Mouse (Mus musculus): ENCODE measurements around the gene Psd. TPM values are rescaled to one million over a fixed set of nuclear protein-coding genes. Genes with fewer than 3 reads are reported as not detected.

The Psd gene
- polyA plus RNA-seq (2015; fragmentation: Nextera tagmentation; extraction: Ambion mirVana), result 129 and 146 TPM in 2 replicates

DNA sequence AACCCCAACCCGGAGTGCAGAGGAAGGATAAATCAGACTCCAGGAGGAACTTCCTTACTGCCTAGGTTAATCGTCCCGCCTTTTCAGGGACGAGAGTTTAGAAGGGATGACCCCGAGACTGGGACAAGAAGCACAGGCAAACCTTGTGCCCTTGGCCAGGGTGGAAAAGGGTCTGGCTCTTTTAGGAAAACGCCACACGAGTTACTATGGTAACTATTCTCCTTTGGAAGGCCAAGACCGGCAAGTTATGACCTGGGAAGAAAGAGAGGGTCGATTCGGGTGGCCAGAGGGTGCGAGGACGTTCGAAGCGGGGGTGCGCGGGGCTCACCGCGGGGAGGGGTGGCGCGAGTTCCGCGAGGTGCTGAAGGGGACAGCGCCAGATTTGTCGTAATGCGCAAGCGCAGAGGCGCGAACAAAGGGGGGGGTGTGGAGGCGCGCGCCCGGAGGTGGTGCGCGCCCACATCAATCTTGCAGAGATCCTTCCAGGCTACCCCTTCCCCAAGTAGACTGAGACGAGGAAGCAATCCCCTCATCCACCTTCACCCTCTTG is at the start of gene Psd:
Gene Psd, minus strand, starts transcription at position 401 of the 550 bp plus-strand sequence.
- Histone ChIP-seq H3K27me3 (ENCODE audit: control insufficient read depth, insufficient read depth, low read depth, low read length) (no peaks in the 10 kb centered on the region), H3K4me2 (ENCODE audit: low read length) (peak within 1 kb of the TSS; percentile 98), H3K4me3 (ENCODE audit: low read depth, low read length) (peak within 1 kb of the TSS; percentile 75), H3K9ac (ENCODE audit: low read depth, low read length) (peak within 1 kb of the TSS; percentile 85), H3K27ac (ENCODE audit: low read length) (peak within 1 kb of the TSS; percentile 98), H3K4me1 (ENCODE audit: control insufficient read depth, insufficient read depth, low read length) (peaks cover 57% of the 10 kb centered on the region), H3K36me3 (ENCODE audit: control insufficient read depth, insufficient read depth, low read length) (peaks cover 10% of the 10 kb centered on the region), H3K9me3 (replicated peaks; ENCODE audit: control insufficient read depth, low read length, poor library complexity, severe bottlenecking) (no peaks in the 10 kb centered on the region)
- WGBS, result under 1% methylated on average over 34 of the region's 35 CpGs
- no peak for ATAC-seq

GRCm38 (mm10) chr19:46375891-46376290 is 48.9 kb upstream of the Psd start:
- ATAC-seq, result no peak
- Histone ChIP-seq H3K9me3 (replicated peaks; ENCODE audit: control insufficient read depth, low read length, poor library complexity, severe bottlenecking) (no peaks in the 10 kb centered on the region), H3K4me2 (ENCODE audit: low read length) (no peak overlapping the region), H3K27ac (ENCODE audit: low read length) (no peak overlapping the region), H3K4me3 (ENCODE audit: low read depth, low read length) (no peak overlapping the region), H3K9ac (ENCODE audit: low read depth, low read length) (no peak overlapping the region), H3K4me1 (ENCODE audit: control insufficient read depth, insufficient read depth, low read length) (no peaks in the 10 kb centered on the region), H3K27me3 (ENCODE audit: control insufficient read depth, insufficient read depth, low read depth, low read length) (no peaks in the 10 kb centered on the region), H3K36me3 (ENCODE audit: control insufficient read depth, insufficient read depth, low read length) (peaks cover 40% of the 10 kb centered on the region)
- 63% methylated on average over 4 of the region's 4 CpGs for WGBS

- ATAC-seq, result no peak; the same call in 1 of the 2 replicates
Observed at GRCm38 (mm10) chr19:46375489-46375888, 48.5 kb upstream of the Psd start.

GRCm38 (mm10) chr19:46374477-46375088 is 47.6 kb upstream of the Psd start:
- 0 out of 2 replicates have a peak, but pooled peaks have one; percentile 32 for ATAC-seq
- no peaks in the 10 kb centered on the region for H3K9me3 ChIP-seq (replicated peaks; ENCODE audit: control insufficient read depth, low read length, poor library complexity, severe bottlenecking)
- H3K27me3 ChIP-seq (ENCODE audit: control insufficient read depth, insufficient read depth, low read depth, low read length), result no peaks in the 10 kb centered on the region
- peaks cover 27% of the 10 kb centered on the region for H3K36me3 ChIP-seq (ENCODE audit: control insufficient read depth, insufficient read depth, low read length)
- peak overlapping the region; percentile 56; the same call in 1 of the 2 replicates for H3K27ac ChIP-seq (ENCODE audit: low read length)
- no peak overlapping the region for H3K4me2 ChIP-seq (ENCODE audit: low read length)
- H3K9ac ChIP-seq (ENCODE audit: low read depth, low read length), result no peak overlapping the region
- no peaks in the 10 kb centered on the region for H3K4me1 ChIP-seq (ENCODE audit: control insufficient read depth, insufficient read depth, low read length)
- no peak overlapping the region for H3K4me3 ChIP-seq (ENCODE audit: low read depth, low read length)
- WGBS, result 46% methylated on average over 21 of the region's 21 CpGs

More at GRCm38 (mm10) chr19:46375489-46375888, 48.5 kb upstream of the Psd start:
- Histone ChIP-seq H3K4me3 (ENCODE audit: low read depth, low read length) (no peak overlapping the region), H3K36me3 (ENCODE audit: control insufficient read depth, insufficient read depth, low read length) (peaks cover 36% of the 10 kb centered on the region), H3K4me2 (ENCODE audit: low read length) (no peak overlapping the region), H3K27ac (ENCODE audit: low read length) (no peak overlapping the region; the same call in 1 of the 2 replicates), H3K9me3 (replicated peaks; ENCODE audit: control insufficient read depth, low read length, poor library complexity, severe bottlenecking) (no peaks in the 10 kb centered on the region), H3K9ac (ENCODE audit: low read depth, low read length) (no peak overlapping the region), H3K27me3 (ENCODE audit: control insufficient read depth, insufficient read depth, low read depth, low read length) (no peaks in the 10 kb centered on the region), H3K4me1 (ENCODE audit: control insufficient read depth, insufficient read depth, low read length) (no peaks in the 10 kb centered on the region)
- WGBS, result 50% methylated on average over 5 of the region's 5 CpGs

- no peaks in the 10 kb centered on the region for H3K36me3 ChIP-seq (ENCODE audit: control insufficient read depth, insufficient read depth, low read length)
- no peak overlapping the region for H3K4me2 ChIP-seq (ENCODE audit: low read length)
- no peak overlapping the region for H3K27ac ChIP-seq (ENCODE audit: low read length)
- WGBS, result 23% methylated on average over 4 of the region's 4 CpGs
- no peak overlapping the region for H3K9ac ChIP-seq (ENCODE audit: low read depth, low read length)
- H3K4me1 ChIP-seq (ENCODE audit: control insufficient read depth, insufficient read depth, low read length), result no peaks in the 10 kb centered on the region
- H3K27me3 ChIP-seq (ENCODE audit: control insufficient read depth, insufficient read depth, low read depth, low read length), result no peaks in the 10 kb centered on the region
- H3K9me3 ChIP-seq (replicated peaks; ENCODE audit: control insufficient read depth, low read length, poor library complexity, severe bottlenecking), result no peaks in the 10 kb centered on the region
- ATAC-seq, result no peak
- H3K4me3 ChIP-seq (ENCODE audit: low read depth, low read length), result no peak overlapping the region
Observed at GRCm38 (mm10) chr19:46369204-46369603, 42.2 kb upstream of the Psd start.

DNA sequence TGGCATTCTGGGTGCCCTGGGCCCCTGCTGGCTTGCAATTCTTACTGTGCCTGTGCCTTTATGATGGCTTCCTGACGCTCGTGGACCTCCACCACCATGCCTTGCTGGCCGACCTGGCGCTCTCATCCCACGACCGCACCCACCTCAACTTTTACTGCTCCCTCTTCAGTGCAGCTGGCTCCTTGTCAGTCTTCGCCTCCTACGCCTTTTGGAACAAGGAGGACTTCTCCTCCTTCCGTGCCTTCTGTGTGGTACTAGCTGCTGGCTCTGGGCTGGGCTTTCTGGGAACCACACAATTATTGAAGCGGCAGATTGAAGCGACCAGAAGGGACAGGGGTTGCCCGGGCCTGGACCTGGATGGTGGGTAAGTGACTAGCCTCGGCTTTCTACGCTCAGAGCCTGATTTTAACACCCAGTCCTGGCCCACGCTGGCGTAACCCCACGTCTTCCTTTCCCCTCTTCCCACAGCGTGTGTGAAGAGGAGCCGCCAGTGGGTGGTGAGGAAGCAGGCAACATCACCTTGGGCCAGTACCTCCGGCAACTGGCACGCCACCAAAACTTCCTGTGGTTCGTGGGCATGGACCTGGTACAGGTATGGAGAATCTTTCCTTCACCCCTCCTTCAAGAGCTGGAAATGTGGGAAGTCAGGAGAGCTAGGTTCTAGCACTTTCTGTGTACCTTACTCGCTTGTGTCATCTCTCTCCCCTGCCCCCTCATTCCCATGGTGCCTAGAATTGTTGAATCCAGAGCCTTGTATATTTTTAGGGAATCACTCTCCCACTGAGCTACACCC is 41.0 kb upstream of the Psd start:
- no peak overlapping the region for H3K4me2 ChIP-seq (ENCODE audit: low read length)
- WGBS, result 88% methylated on average over 23 of the region's 23 CpGs
- ATAC-seq, result no peak

GRCm38 (mm10) chr19:46363294-46364009 is 36.5 kb upstream of the Psd start:
- Histone ChIP-seq H3K4me1 (ENCODE audit: control insufficient read depth, insufficient read depth, low read length) (no peaks in the 10 kb centered on the region), H3K4me2 (ENCODE audit: low read length) (no peak overlapping the region), H3K36me3 (ENCODE audit: control insufficient read depth, insufficient read depth, low read length) (no peaks in the 10 kb centered on the region), H3K27ac (ENCODE audit: low read length) (no peak overlapping the region), H3K4me3 (ENCODE audit: low read depth, low read length) (no peak overlapping the region), H3K9ac (ENCODE audit: low read depth, low read length) (no peak overlapping the region), H3K9me3 (replicated peaks; ENCODE audit: control insufficient read depth, low read length, poor library complexity, severe bottlenecking) (no peaks in the 10 kb centered on the region), H3K27me3 (ENCODE audit: control insufficient read depth, insufficient read depth, low read depth, low read length) (no peaks in the 10 kb centered on the region)
- WGBS, result 91% methylated on average over 11 of the region's 11 CpGs
- no peak for ATAC-seq

More for the DNA sequence above, 41.0 kb upstream of the Psd start:
- H3K27me3 ChIP-seq (ENCODE audit: control insufficient read depth, insufficient read depth, low read depth, low read length), result no peaks in the 10 kb centered on the region
- H3K4me1 ChIP-seq (ENCODE audit: control insufficient read depth, insufficient read depth, low read length), result no peaks in the 10 kb centered on the region
- H3K27ac ChIP-seq (ENCODE audit: low read length), result no peak overlapping the region
- no peaks in the 10 kb centered on the region for H3K9me3 ChIP-seq (replicated peaks; ENCODE audit: control insufficient read depth, low read length, poor library complexity, severe bottlenecking)
- H3K36me3 ChIP-seq (ENCODE audit: control insufficient read depth, insufficient read depth, low read length), result no peaks in the 10 kb centered on the region
- H3K9ac ChIP-seq (ENCODE audit: low read depth, low read length), result no peak overlapping the region
- no peak overlapping the region for H3K4me3 ChIP-seq (ENCODE audit: low read depth, low read length)

- Histone ChIP-seq H3K4me2 (ENCODE audit: low read length) (no peak overlapping the region), H3K9ac (ENCODE audit: low read depth, low read length) (no peak overlapping the region), H3K4me1 (ENCODE audit: control insufficient read depth, insufficient read depth, low read length) (0 out of 2 replicates have a peak, but pooled peaks cover 5% of the 10 kb centered on the region), H3K27ac (ENCODE audit: low read length) (no peak overlapping the region), H3K27me3 (ENCODE audit: control insufficient read depth, insufficient read depth, low read depth, low read length) (no peaks in the 10 kb centered on the region; the same call in none of the 2 replicates), H3K4me3 (ENCODE audit: low read depth, low read length) (no peak overlapping the region), H3K9me3 (replicated peaks; ENCODE audit: control insufficient read depth, low read length, poor library complexity, severe bottlenecking) (no peaks in the 10 kb centered on the region), H3K36me3 (ENCODE audit: control insufficient read depth, insufficient read depth, low read length) (no peaks in the 10 kb centered on the region)
- 90% methylated on average over 8 of the region's 8 CpGs for WGBS
- ATAC-seq, result no peak
Observed at GRCm38 (mm10) chr19:46362104-46362503, 35.1 kb upstream of the Psd start.
